Mouse (Mus musculus): Measurements from ENCODE around the gene Tssk6.

Tssk6 gene

GRCm38 (mm10) chr8:69902163-69903062 is at the start of gene Tssk6, which contains the start of the genes Ndufa13 and Yjefn3:
Gene Tssk6 (plus strand): TSS chr8:69902184.
Gene Ndufa13 (minus strand): TSS chr8:69902558.
Gene Yjefn3 (minus strand): TSS chr8:69902712.
- DNase-seq: peak; percentile 55

GRCm38 (mm10) chr8:69853869-69854268 is 48.1 kb upstream of the Tssk6 start:
- DNase-seq: no peak

GRCm38 (mm10) chr8:69860807-69861206 is 41.2 kb upstream of the Tssk6 start:
- no peak for DNase-seq

- DNase-seq: no peak
Observed at GRCm38 (mm10) chr8:69861251-69861650, 40.7 kb upstream of the Tssk6 start.

GRCm38 (mm10) chr8:69863387-69864020 is 38.5 kb upstream of the Tssk6 start:
- no peak for DNase-seq

- no peak for DNase-seq
Observed at GRCm38 (mm10) chr8:69864180-69864579, 37.8 kb upstream of the Tssk6 start.

- DNase-seq: no peak
Observed at GRCm38 (mm10) chr8:69867696-69868326, 34.2 kb upstream of the Tssk6 start.

- no peak for DNase-seq
Observed at GRCm38 (mm10) chr8:69870003-69870765, 31.8 kb upstream of the Tssk6 start.

- no peak for DNase-seq
Observed at GRCm38 (mm10) chr8:69870907-69871306, 31.1 kb upstream of the Tssk6 start.

GRCm38 (mm10) chr8:69874155-69874554 is 27.8 kb upstream of the Tssk6 start:
- DNase-seq: peak; percentile 62

GRCm38 (mm10) chr8:69874654-69875053 is 27.3 kb upstream of the Tssk6 start:
- no peak for DNase-seq

GRCm38 (mm10) chr8:69876097-69876496 is 25.9 kb upstream of the Tssk6 start:
- no peak for DNase-seq

- no peak for DNase-seq
Observed at GRCm38 (mm10) chr8:69876967-69877366, 25.0 kb upstream of the Tssk6 start.

GRCm38 (mm10) chr8:69877396-69877795 is 24.6 kb upstream of the Tssk6 start:
- DNase-seq: no peak

- no peak for DNase-seq
Observed at GRCm38 (mm10) chr8:69877992-69878391, 24.0 kb upstream of the Tssk6 start.

- no peak for DNase-seq
Observed at GRCm38 (mm10) chr8:69879678-69880077, 22.3 kb upstream of the Tssk6 start.

- DNase-seq: no peak
Observed at GRCm38 (mm10) chr8:69880841-69881240, 21.1 kb upstream of the Tssk6 start.

GRCm38 (mm10) chr8:69881261-69881865 is 20.6 kb upstream of the Tssk6 start:
- DNase-seq: no peak

GRCm38 (mm10) chr8:69882021-69882756 is 19.8 kb upstream of the Tssk6 start:
- DNase-seq: peak; percentile 48

GRCm38 (mm10) chr8:69882833-69883600 is 19.0 kb upstream of the Tssk6 start:
- no peak for DNase-seq

GRCm38 (mm10) chr8:69884141-69884540 is 17.8 kb upstream of the Tssk6 start:
- no peak for DNase-seq
